Mouse (Mus musculus) midbrain, embryonic 16.5 days (tissue): Measurements from ENCODE around the gene Mpzl2. TPM values are rescaled to one million over a fixed set of nuclear protein-coding genes. Genes with fewer than 3 reads are reported as not detected.

Experiments
- ATAC-seq: fragments of 200-750 bp; cut with Nextera tagmentation; 2 replicates; pipeline ENCODE4 v1.8.0; 2017; ENCODE audit warnings: moderate TSS enrichment
- H3K27ac ChIP-seq: fragments of 300-500 bp; sonication (generic); 2 replicates; pipeline ENCODE4 v1.5.1; 2014; ENCODE audit warnings: mild to moderate bottlenecking, low read length, mixed read lengths
- H3K27me3 ChIP-seq: fragments of 300-500 bp; sonication (generic); 2 replicates; pipeline ENCODE4 v1.6.1; 2014; ENCODE audit warnings: low read depth, low read length, mixed read lengths; ENCODE audit not compliant: control insufficient read depth, insufficient read depth
- H3K36me3 ChIP-seq: fragments of 300-500 bp; sonication (generic); 2 replicates; pipeline ENCODE4 v1.6.1; 2014; ENCODE audit warnings: mild to moderate bottlenecking, low read length, moderate library complexity, mixed read lengths; ENCODE audit not compliant: control insufficient read depth, insufficient read depth
- H3K4me1 ChIP-seq: fragments of 300-500 bp; sonication (generic); 2 replicates; pipeline ENCODE4 v1.6.1; 2014; ENCODE audit warnings: mild to moderate bottlenecking, low read length, mixed read lengths; ENCODE audit not compliant: control insufficient read depth, insufficient read depth
- H3K4me2 ChIP-seq: fragments of 300-500 bp; sonication (generic); 2 replicates; pipeline ENCODE4 v1.6.1; 2014; ENCODE audit warnings: mild to moderate bottlenecking, low read length, mixed read lengths
- H3K4me3 ChIP-seq: fragments of 300-500 bp; sonication (generic); 2 replicates; pipeline ENCODE4 v1.5.1; 2014; ENCODE audit warnings: low read depth, mild to moderate bottlenecking, low read length, moderate library complexity, mixed read lengths
- H3K9ac ChIP-seq: fragments of 300-500 bp; sonication (generic); 2 replicates; pipeline ENCODE4 v1.6.1; 2014; ENCODE audit warnings: low read depth, low read length, mixed read lengths
- H3K9me3 ChIP-seq: fragments of 300-500 bp; sonication (generic); replicated peaks from 2 replicates; pipeline ENCODE4 v1.6.1; 2014; ENCODE audit warnings: mild to moderate bottlenecking, low read length, mixed read lengths; ENCODE audit not compliant: control insufficient read depth, poor library complexity, severe bottlenecking
- WGBS: fragments of 180-500 bp; shearing (Covaris S2); extraction: QIAGEN DNeasy Blood & Tissue Kit; methylation state at CpG from one replicate; pipeline ENCODE4 v1.1.7; 2014; 5-methylcytosine and 5-hydroxymethylcytosine counted together
- polyA plus RNA-seq: library from polyadenylated mRNA; unstranded; fragments of >200 nt; fragmentation: Nextera tagmentation; extraction: Ambion mirVana; gene quantifications from 2 replicates; pipeline ENCODE4 v1.2.1, GENCODE M21; 2015

Mpzl2 gene
- polyA plus RNA-seq, result 1.4 TPM in 2 replicates

DNA sequence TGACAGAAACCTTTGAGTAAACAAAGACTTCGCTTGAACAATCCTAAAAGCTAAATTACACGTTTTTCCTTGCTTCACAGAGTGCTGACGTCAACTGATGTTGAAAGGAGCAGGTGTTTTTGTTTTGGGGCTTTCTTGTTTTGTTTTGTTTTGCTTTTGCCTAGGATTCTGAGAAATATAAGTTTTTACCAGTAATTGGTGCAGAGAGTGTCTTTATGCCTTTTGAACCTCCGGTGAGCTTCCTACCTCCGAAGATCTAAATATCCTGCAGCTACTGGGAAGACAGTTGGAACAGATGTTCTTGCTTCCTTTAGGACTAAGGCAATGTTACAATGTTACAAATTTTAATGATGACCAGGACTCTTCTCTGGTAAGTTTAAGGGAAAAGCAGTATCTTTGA, at the start of gene Mpzl2:
Gene Mpzl2 (plus strand): TSS at position 301 of the 400 bp plus-strand sequence.
- Histone ChIP-seq H3K4me3 (no peak within 1 kb of the TSS), H3K4me1 (peaks cover 3% of the 10 kb centered on the region; the same call in 1 of the 2 replicates), H3K4me2 (peak within 1 kb of the TSS; percentile 12; the same call in 1 of the 2 replicates), H3K36me3 (no peaks in the 10 kb centered on the region), H3K27ac (no peak within 1 kb of the TSS), H3K9ac (no peak within 1 kb of the TSS), H3K9me3 (no peaks in the 10 kb centered on the region), H3K27me3 (peaks cover 48% of the 10 kb centered on the region)
- 61% methylated on average over 5 of the region's 5 CpGs for WGBS
- ATAC-seq, result no peak

DNA sequence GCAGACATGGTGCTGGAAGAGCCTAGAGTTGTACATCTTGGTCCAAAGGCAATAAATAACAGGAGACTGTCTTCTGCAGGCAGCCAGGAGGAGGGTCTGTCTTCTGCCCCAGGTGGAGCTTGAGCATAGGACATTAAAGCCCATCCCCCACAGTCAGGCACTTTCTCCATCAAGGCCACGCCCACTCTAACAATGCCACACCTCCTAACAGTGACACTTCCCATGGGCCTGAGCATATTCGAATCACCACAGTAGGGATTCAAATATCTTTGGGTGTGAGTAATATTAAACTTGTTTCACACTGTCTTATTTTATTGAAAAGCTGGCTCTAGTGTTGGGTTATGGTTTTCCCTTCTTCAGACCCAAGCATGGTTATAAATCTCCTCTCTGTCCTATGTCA, 47.8 kb upstream of the Mpzl2 start:
- no peak overlapping the region for H3K27ac ChIP-seq
- 81% methylated on average over 2 of the region's 2 CpGs for WGBS
- H3K4me1 ChIP-seq, result no peaks in the 10 kb centered on the region
- no peaks in the 10 kb centered on the region for H3K9me3 ChIP-seq
- no peaks in the 10 kb centered on the region for H3K36me3 ChIP-seq
- no peaks in the 10 kb centered on the region for H3K27me3 ChIP-seq
- H3K4me3 ChIP-seq, result no peak overlapping the region
- H3K4me2 ChIP-seq, result no peak overlapping the region
- no peak overlapping the region for H3K9ac ChIP-seq
- no peak for ATAC-seq

DNA sequence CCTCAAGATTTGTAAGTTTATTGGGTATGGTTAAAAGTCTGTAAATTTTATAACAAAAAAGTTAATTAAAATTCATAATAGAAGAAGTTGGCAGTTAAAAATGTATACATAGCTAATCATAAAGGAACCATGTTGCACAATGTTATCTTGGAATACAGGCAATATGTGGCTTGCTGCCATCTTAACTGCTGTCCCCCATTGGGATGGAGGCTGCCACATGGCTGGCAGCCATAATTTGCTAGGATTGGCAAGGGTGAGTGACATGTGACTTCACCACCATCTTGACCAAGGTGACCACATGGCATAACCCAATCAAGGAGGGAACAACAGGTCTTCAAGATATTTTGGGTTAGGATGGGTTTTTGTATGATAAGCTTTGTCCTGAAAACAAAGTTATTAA, 47.3 kb upstream of the Mpzl2 start:
- no peaks in the 10 kb centered on the region for H3K36me3 ChIP-seq
- H3K4me1 ChIP-seq, result no peaks in the 10 kb centered on the region
- H3K27me3 ChIP-seq, result no peaks in the 10 kb centered on the region
- no peak overlapping the region for H3K27ac ChIP-seq
- ATAC-seq, result no peak
- no peaks in the 10 kb centered on the region for H3K9me3 ChIP-seq
- H3K4me3 ChIP-seq, result no peak overlapping the region
- no peak overlapping the region for H3K9ac ChIP-seq
- H3K4me2 ChIP-seq, result no peak overlapping the region

DNA sequence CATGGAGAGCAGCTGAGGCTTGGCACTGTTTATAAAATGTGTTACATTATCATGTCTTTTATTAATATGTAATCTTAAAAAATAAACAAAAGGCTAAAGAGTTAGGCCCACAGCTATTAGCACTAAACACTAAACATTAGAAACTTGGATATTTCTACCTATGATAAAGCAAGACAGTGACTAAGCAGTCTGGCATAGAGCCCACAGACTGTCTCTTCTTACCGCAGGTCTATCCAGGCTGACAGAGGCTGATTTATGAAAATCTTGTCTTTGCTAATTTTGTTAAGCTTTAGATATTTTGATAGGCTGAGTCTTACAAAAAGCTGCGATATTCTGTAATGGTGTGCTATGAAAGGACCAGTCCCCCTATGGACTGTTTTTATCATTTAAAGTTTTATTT, 46.3 kb upstream of the Mpzl2 start:
- Histone ChIP-seq H3K9me3 (no peaks in the 10 kb centered on the region), H3K4me2 (no peak overlapping the region), H3K4me3 (no peak overlapping the region), H3K4me1 (no peaks in the 10 kb centered on the region), H3K27ac (no peak overlapping the region), H3K9ac (no peak overlapping the region), H3K36me3 (no peaks in the 10 kb centered on the region), H3K27me3 (no peaks in the 10 kb centered on the region)
- ATAC-seq, result no peak
- 94% methylated on average over 2 of the region's 2 CpGs for WGBS

DNA sequence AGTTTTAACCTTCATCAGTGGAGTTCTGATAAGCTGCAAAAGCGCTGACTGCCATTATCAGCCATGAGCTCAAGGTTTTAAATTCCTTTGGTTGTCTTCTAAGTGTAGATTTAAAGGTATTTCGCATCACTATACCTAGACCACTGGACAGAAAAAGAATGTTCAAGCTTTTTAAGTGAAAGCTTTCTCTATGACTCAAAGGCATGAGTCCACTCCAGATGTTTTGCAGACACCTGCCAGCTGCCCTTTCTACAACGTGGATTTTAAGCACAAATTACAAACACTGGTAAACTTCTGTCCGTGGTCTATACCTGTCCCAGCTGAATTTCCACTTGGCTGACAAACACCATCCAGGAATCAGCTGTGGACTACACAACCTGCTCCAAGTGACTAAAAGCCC, 44.6 kb upstream of the Mpzl2 start:
- Histone ChIP-seq H3K36me3 (no peaks in the 10 kb centered on the region), H3K9me3 (no peaks in the 10 kb centered on the region), H3K27ac (no peak overlapping the region), H3K4me3 (no peak overlapping the region), H3K4me2 (no peak overlapping the region), H3K9ac (no peak overlapping the region), H3K27me3 (no peaks in the 10 kb centered on the region), H3K4me1 (no peaks in the 10 kb centered on the region)
- ATAC-seq, result no peak
- 85% methylated on average over 4 of the region's 4 CpGs for WGBS

DNA sequence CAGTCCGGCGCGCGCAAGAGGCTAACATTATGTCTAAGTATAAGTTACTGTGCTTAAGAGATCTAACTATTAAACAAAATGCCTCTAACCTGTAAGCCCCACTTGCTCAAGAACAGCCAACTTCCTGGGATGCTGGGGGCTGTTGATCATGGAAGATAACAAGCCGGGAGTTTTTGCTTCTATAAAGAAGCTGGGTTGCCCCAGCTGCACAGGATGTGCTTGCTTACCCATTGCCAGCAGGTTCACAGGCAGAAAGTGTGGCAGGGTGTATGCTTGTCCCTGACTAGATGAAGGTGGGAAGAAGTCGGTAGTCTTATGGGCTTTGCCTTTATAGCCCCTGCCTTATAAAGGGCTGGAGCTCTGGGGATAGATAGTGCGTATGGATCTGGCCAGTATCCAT, 43.0 kb upstream of the Mpzl2 start:
- ATAC-seq, result no peak
- 96% methylated on average over 7 of the region's 7 CpGs for WGBS
- Histone ChIP-seq H3K27ac (no peak overlapping the region), H3K9ac (no peak overlapping the region), H3K4me1 (no peaks in the 10 kb centered on the region), H3K36me3 (no peaks in the 10 kb centered on the region), H3K4me3 (no peak overlapping the region), H3K27me3 (no peaks in the 10 kb centered on the region), H3K9me3 (no peaks in the 10 kb centered on the region), H3K4me2 (no peak overlapping the region)

DNA sequence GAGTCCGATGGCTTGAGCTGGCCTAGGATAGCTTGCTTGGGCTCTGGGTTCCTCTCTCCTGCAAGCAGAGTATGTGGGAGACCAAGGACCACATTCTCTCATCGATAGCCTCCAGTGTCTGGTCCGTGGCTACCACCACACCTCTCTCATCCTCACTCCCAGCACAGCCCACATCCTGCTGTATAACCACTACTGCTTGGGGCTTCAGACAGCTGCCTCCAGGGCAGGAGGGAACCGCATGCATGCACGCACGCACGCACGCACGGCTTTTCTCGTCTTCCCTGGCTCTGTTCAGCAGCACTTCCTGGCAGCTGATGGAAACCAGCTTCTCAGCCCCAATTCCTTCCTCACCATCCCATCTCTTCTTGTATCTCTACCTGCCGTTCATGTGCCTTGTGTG, 41.5 kb upstream of the Mpzl2 start:
- no peaks in the 10 kb centered on the region for H3K27me3 ChIP-seq
- no peaks in the 10 kb centered on the region for H3K4me1 ChIP-seq
- H3K4me2 ChIP-seq, result no peak overlapping the region
- ATAC-seq, result no peak
- 78% methylated on average over 11 of the region's 11 CpGs for WGBS
- H3K4me3 ChIP-seq, result no peak overlapping the region
- no peak overlapping the region for H3K9ac ChIP-seq
- H3K27ac ChIP-seq, result no peak overlapping the region
- H3K36me3 ChIP-seq, result no peaks in the 10 kb centered on the region
- no peaks in the 10 kb centered on the region for H3K9me3 ChIP-seq

DNA sequence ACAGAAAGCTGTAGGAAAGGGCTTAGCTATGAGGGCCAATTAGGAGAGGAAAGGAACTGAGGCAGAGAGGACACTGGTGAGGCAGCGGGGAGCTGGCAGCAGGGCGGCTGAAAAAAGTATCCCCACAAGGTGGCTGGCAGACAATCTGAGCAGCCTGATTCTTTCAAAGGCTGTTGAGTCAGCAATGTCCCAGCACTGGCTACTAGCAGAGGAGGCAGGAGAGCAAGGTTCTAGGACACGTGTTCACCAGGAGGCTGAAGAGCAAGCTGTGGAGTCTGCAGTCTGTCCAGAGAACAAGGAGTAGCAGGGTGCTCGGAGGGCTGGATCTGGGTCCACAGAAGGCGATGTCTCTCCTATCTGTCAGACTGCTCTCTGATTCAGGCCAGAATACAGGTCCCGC, 40.4 kb upstream of the Mpzl2 start:
- Histone ChIP-seq H3K27me3 (no peaks in the 10 kb centered on the region), H3K4me1 (no peaks in the 10 kb centered on the region), H3K27ac (no peak overlapping the region), H3K36me3 (no peaks in the 10 kb centered on the region), H3K4me2 (no peak overlapping the region), H3K4me3 (no peak overlapping the region), H3K9me3 (no peaks in the 10 kb centered on the region), H3K9ac (no peak overlapping the region)
- ATAC-seq, result no peak
- WGBS, result 63% methylated on average over 6 of the region's 6 CpGs

DNA sequence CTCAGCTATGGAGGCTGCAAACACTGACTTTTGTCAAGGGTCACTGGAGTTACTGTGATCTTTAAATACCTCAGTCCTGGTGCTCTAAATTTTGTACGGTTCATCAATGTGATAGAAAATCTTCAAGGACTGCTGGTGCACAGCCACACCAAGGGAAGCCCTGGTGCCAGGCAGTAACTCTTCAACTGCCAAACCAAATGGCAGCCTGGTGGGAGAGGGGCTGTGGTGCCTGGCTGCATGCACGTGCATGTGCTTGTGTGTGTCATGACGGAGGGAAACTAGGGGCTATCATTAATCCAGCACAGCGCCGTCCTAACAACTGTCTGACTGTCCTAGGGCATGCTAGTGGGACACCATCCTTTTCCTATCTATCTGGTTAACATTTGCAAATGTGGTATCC, 39.8 kb upstream of the Mpzl2 start:
- Histone ChIP-seq H3K27me3 (no peaks in the 10 kb centered on the region), H3K27ac (no peak overlapping the region), H3K9me3 (no peaks in the 10 kb centered on the region), H3K36me3 (no peaks in the 10 kb centered on the region), H3K4me3 (no peak overlapping the region), H3K4me2 (no peak overlapping the region), H3K4me1 (no peaks in the 10 kb centered on the region), H3K9ac (no peak overlapping the region)
- WGBS, result 78% methylated on average over 5 of the region's 5 CpGs
- ATAC-seq, result no peak

DNA sequence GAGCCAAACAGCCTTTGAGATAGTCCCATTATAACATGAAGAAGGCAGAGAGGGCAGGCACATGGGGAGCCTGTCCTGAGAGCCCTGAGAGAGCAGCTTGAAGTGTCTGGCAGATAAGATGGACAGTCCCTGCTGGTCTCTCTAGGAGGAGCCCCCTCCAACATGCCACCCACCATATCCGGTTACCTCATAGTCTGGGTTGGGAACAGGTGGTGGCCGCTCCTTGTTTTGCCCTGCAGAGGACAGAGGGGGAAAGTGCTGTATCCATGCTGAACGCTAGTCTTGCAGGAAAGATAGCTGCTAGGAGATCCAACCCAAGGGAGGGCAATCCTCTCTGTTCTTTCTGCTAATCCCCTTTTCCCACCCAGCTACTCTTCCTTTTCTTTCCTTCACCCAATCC, 39.4 kb upstream of the Mpzl2 start:
- H3K4me3 ChIP-seq, result no peak overlapping the region
- 61% methylated on average over 3 of the region's 3 CpGs for WGBS
- no peaks in the 10 kb centered on the region for H3K27me3 ChIP-seq
- no peaks in the 10 kb centered on the region for H3K4me1 ChIP-seq
- no peak overlapping the region for H3K9ac ChIP-seq
- ATAC-seq, result no peak
- H3K27ac ChIP-seq, result no peak overlapping the region
- H3K9me3 ChIP-seq, result no peaks in the 10 kb centered on the region
- H3K4me2 ChIP-seq, result no peak overlapping the region
- no peaks in the 10 kb centered on the region for H3K36me3 ChIP-seq
